Mouse (Mus musculus) left cerebral cortex, adult 2 months (tissue): ENCODE measurements around the gene Msh4. TPM values are rescaled to one million over a fixed set of nuclear protein-coding genes. Genes with fewer than 3 reads are reported as not detected.
"Not testable (repeated sequence)": the region's sequence is repeated elsewhere in the genome, so short reads cannot be mapped to it uniquely, and the experiment has no call there.

Source experiments
- DNase-seq, 2 experiments: peaks; one replicate each; pipeline ENCODE4 v3.0.0; 2021 to 2022; ENCODE audit warnings: low spot score in 2 of 2, mixed read lengths in 1 of 2; ENCODE audit errors: extremely low spot score in 1 of 2
- H3K27ac ChIP-seq: fragments of 200-600 bp; 2 replicates; pipeline ENCODE4 v1.8.1; 2022
- H3K4me3 ChIP-seq: fragments of 200-600 bp; 2 replicates; pipeline ENCODE4 v1.8.1; 2022
- CTCF ChIP-seq: fragments of 200-600 bp; IDR thresholded peaks from 2 replicates; pipeline ENCODE4 v1.8.1; 2022; ENCODE audit warnings: antibody characterized with exemption, mild to moderate bottlenecking, moderate library complexity
- intact Hi-C: fragments of 180-260 bp; cut with DNase I; formaldehyde crosslinking; loops from one replicate; pipeline ENCODE4 v1.15.1; 2025
- total RNA-seq, 2 experiments: library from RNA; stranded (reverse); gene quantifications; 2 replicates each; pipeline ENCODE4 v1.2.3; 2021

The Msh4 gene
- total RNA-seq, 2 experiments from 2014 or later, result 0.30 to 0.36 TPM

DNA sequence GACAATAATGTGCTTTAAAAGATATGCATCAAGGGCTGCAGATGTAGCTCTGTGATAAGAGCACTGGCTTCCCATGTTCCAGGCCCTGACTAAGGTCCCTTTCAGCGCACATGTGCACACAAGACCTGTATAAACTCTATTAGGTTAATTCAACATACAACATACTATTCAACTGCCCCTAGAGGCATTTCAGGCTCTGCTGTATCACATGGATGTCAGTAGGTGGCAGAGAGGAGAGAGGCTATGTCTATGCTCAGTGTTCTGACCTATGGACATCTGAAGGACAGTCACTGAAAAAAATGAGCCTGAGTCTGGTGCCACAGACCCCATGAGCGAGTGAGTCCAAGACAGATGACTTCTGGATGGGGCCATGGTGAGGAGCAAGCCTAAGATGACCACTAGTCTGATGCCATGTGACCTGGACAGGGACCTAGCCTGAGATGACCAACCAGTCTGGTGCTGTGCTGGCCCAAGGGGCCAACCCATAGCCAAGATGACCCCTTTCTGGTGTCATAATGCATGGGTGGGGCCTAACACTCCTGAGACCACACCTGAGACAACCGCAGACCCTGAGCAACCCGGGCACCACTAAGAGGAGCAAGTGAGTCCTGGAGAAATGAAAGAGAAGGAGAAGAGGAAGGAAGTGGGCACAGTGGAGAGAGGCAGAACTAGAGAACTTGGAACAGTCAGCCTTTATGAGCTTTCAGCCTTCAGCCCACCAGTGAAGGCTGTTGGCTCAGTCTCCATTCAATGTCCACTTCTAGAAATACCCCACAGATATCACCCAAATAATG is 41.1 kb downstream of the Msh4 start:
- DNase-seq, result no peak
- no peak overlapping the region for H3K27ac ChIP-seq
- intact Hi-C loops, result no loop called here
- no peak overlapping the region for H3K4me3 ChIP-seq
- no peak for TF ChIP-seq CTCF

DNA sequence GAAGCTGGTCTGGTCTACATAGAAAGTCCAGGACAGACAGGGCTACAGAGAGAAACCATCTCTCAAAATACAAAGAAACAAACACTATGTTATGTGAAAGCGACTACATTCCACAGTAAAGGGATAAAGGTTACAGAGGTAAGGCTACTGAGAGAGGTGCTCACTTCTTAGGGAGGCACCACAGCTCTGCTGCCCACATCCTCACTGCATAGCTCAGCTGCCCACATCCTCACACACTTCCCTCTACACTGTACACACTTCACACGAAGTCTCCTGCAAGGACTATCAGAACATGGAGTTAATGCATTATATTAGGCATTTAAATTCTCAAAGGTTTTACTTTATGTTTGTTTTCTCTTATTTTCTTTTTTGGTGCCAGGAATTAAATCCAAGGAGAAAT is 42.1 kb downstream of the Msh4 start:
- no peak for TF ChIP-seq CTCF
- intact Hi-C loops, result no loop called here
- H3K27ac ChIP-seq, result no peak overlapping the region
- no peak for DNase-seq
- H3K4me3 ChIP-seq, result no peak overlapping the region

- intact Hi-C loops, H3K27ac ChIP-seq, DNase-seq, H3K4me3 ChIP-seq: not testable (repeated sequence)
Observed at GRCm38 (mm10) chr3:153860392-153860791, 45.5 kb downstream of the Msh4 start.

DNA sequence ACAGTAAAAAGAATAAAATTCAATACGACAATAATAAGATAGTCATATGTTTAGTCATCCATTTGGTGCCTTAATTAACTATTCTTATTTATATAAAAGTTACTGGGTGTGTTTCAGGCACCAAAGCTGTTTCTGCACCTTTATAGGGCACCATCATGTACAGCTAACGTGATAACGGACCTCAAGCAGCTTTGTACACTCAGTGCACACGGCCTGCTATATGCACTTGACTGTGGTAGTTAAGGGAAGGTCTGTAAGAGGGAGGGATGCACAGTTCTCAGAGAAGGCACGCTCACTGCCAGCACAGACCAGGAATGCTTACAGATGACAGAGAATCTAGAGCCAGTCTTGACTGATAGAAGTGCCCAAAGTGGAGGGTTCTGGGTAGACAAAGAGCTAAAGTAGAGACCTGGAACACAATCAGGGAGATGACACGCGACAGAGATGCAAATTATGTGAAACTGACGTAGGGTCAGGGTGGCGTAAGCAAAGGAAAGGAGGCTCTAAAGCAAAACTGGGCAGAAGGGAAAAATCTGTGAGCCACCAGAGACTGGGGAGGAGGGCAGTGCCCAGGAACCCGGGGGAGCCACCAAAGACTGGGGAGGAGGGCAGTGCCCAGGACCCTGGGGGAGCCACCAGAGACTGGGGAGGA is 47.5 kb downstream of the Msh4 start:
- Histone ChIP-seq H3K4me3 (no peak overlapping the region), H3K27ac (no peak overlapping the region)
- intact Hi-C loops, result no loop called here
- no peak for DNase-seq
- no peak for TF ChIP-seq CTCF

GRCm38 (mm10) chr3:153852266-153852665 is 53.7 kb downstream of the Msh4 start:
- no peak for TF ChIP-seq CTCF
- H3K27ac ChIP-seq, result no peak overlapping the region
- no peak for DNase-seq
- H3K4me3 ChIP-seq, result no peak overlapping the region
- intact Hi-C loops, result no loop called here

DNA sequence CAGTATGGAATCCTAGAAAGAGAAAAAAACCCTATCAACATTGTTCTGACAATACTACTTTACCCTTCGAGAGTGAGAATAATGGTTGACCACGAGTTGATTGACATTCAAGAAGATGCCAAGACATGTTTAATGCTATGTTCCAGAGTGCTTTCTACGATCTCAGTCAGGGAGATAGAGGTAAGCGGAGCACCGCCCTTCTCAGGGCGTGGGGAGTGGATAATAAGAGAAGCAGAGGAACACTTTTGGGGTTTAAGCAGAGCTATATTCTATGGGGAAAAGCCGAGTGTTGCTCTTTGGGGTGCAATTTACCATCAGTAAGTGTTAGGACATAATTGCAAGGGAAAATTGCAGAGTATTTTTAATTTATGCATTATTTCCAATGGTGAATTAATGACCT is 55.2 kb downstream of the Msh4 start:
- intact Hi-C loops, result no loop called here
- no peak for TF ChIP-seq CTCF
- DNase-seq, result no peak

DNA sequence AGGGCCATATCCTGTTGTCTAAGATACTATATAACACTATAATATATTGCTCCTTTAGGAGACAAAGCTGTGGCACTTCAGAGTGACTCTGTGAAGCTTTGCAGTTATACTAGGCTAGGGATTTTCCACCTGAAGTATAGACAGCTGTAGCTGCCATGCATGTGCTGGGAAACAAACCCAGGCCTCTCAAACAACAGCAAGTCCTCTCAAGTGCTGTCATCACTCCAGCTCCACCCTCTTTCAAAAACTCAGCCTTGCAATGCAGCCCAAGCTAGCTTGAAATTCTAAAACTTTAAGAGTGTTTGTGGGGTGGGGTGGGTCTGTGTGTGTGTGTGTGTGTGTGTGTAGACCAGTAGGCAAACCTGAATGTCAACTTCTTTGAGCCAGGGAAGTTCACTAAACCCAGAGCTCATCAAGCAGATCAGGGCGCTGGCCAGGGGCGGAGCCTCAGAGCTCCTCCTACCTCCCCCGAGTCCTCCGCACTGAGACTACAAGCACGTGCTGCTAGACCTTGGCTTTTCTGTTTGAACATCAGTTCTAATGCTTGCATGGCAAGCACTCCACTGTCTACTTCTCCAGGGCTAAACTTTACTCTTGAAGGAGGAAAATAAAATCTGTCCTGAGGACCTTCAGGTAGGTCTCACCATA is 56.4 kb downstream of the Msh4 start:
- intact Hi-C loops, result no loop called here
- no peak overlapping the region for H3K27ac ChIP-seq
- H3K4me3 ChIP-seq, result no peak overlapping the region
- no peak for DNase-seq
- no peak for TF ChIP-seq CTCF

More for the DNA sequence above, 55.2 kb downstream of the Msh4 start:
- H3K4me3 ChIP-seq, result no peak overlapping the region
- no peak overlapping the region for H3K27ac ChIP-seq

GRCm38 (mm10) chr3:153847207-153847733 is 58.7 kb downstream of the Msh4 start:
- DNase-seq, result no peak
- Histone ChIP-seq H3K27ac (no peak overlapping the region), H3K4me3 (no peak overlapping the region)
- TF ChIP-seq CTCF, result no peak
- intact Hi-C loops, result no loop called here

- no peak overlapping the region for H3K27ac ChIP-seq
- TF ChIP-seq CTCF, result no peak
- intact Hi-C loops, result no loop called here
- DNase-seq, result no peak
- no peak overlapping the region for H3K4me3 ChIP-seq
Observed at GRCm38 (mm10) chr3:153846109-153846508, 59.8 kb downstream of the Msh4 start.

GRCm38 (mm10) chr3:153845500-153845899 is 60.4 kb downstream of the Msh4 start:
- intact Hi-C loops, result no loop called here
- no peak overlapping the region for H3K4me3 ChIP-seq
- TF ChIP-seq CTCF, result no peak
- no peak for DNase-seq
- no peak overlapping the region for H3K27ac ChIP-seq

GRCm38 (mm10) chr3:153844757-153845156 is 61.2 kb downstream of the Msh4 start:
- no peak for DNase-seq
- Histone ChIP-seq H3K27ac (no peak overlapping the region), H3K4me3 (no peak overlapping the region)
- TF ChIP-seq CTCF, result no peak
- intact Hi-C loops, result no loop called here

DNA sequence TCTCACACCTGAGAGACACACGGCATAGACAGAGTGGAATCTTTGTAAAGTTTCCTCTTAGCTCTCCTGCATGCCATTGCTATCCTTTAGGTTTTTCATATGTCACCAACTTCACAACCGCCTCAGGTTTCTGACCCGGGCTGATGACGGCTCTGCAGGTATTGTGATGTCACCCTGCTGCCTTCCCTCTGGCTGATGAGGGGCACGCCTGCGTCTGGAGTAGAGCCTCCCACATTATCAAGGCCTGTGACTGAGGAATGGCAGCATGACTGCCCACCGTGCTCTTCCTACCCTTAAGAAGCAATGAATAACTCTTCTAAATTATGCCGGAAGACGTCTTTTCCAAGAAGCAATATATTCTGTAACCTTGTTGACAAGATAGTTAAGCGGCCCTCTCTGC is 61.9 kb downstream of the Msh4 start, which contains the start of gene Asb17:
Asb17 (plus strand) TSS at position 180 of the 400 bp plus-strand sequence.
- Histone ChIP-seq H3K27ac (no peak within 1 kb of the TSS), H3K4me3 (no peak within 1 kb of the TSS)
- TF ChIP-seq CTCF, result no peak
- intact Hi-C loops, result no loop called here
- DNase-seq, result no peak
